Mouse (Mus musculus) kidney, embryonic 16.5 days (tissue): ENCODE results near the gene Aplp2. TPM values are rescaled to one million over a fixed set of nuclear protein-coding genes. Genes with fewer than 3 reads are reported as not detected.
A peak's percentile ranks its signal among the peaks of the same experiment; 100 is the strongest.
"Not testable (repeated sequence)": the region's sequence is repeated elsewhere in the genome, so short reads cannot be mapped to it uniquely, and the experiment has no call there.

Experiments used
- ATAC-seq: fragments of 200-750 bp; cut with Nextera tagmentation; 2 replicates; pipeline ENCODE4 v1.8.0; 2017; ENCODE audit warnings: moderate TSS enrichment; ENCODE audit not compliant: low FRiP score, low TSS enrichment
- H3K27ac ChIP-seq: fragments of 300-500 bp; sonication (generic); 2 replicates; pipeline ENCODE4 v1.5.1; 2014; ENCODE audit warnings: low read length
- H3K27me3 ChIP-seq: fragments of 300-500 bp; sonication (generic); 2 replicates; pipeline ENCODE4 v1.6.1; 2014; ENCODE audit warnings: low read length, control low read depth, mixed read lengths; ENCODE audit not compliant: insufficient read depth
- H3K36me3 ChIP-seq: fragments of 300-500 bp; sonication (generic); 2 replicates; pipeline ENCODE4 v1.6.1; 2014; ENCODE audit warnings: low read length, control low read depth, mixed read lengths; ENCODE audit not compliant: insufficient read depth
- H3K4me1 ChIP-seq: fragments of 300-500 bp; sonication (generic); 2 replicates; pipeline ENCODE4 v1.6.1; 2014; ENCODE audit warnings: low read length, control low read depth, mixed read lengths; ENCODE audit not compliant: insufficient read depth
- H3K4me2 ChIP-seq: fragments of 300-500 bp; sonication (generic); replicated peaks from 2 replicates; pipeline ENCODE4 v1.6.1; 2014; ENCODE audit warnings: low read depth, low read length
- H3K4me3 ChIP-seq: fragments of 300-500 bp; sonication (generic); 2 replicates; pipeline ENCODE4 v1.5.1; 2014; ENCODE audit warnings: mild to moderate bottlenecking, low read length
- H3K9ac ChIP-seq: fragments of 300-500 bp; sonication (generic); replicated peaks from 2 replicates; pipeline ENCODE4 v1.6.1; 2014; ENCODE audit warnings: low read length
- H3K9me3 ChIP-seq: fragments of 300-500 bp; sonication (generic); 2 replicates; pipeline ENCODE4 v1.6.1; 2016; ENCODE audit warnings: low read length, control low read depth
- WGBS: fragments of 180-500 bp; shearing (Covaris S2); extraction: QIAGEN DNeasy Blood & Tissue Kit; methylation state at CpG from one replicate; pipeline ENCODE4 v1.1.7; 2014; 5-methylcytosine and 5-hydroxymethylcytosine counted together
- polyA plus RNA-seq: library from polyadenylated mRNA; unstranded; fragments of >200 nt; fragmentation: Nextera tagmentation; extraction: Ambion mirVana; gene quantifications from 2 replicates; pipeline ENCODE4 v1.2.1, GENCODE M21; 2015

Gene Aplp2
- polyA plus RNA-seq, 1 experiment from 2014 or later = 416 TPM

- Histone ChIP-seq H3K4me1 (no peaks in the 10 kb centered on the region), H3K4me3 (no peak overlapping the region), H3K9ac (no peak overlapping the region), H3K27me3 (no peaks in the 10 kb centered on the region), H3K9me3 (no peaks in the 10 kb centered on the region), H3K4me2 (no peak overlapping the region), H3K27ac (no peak overlapping the region), H3K36me3 (peaks cover 29% of the 10 kb centered on the region)
- WGBS = 94% methylated on average over 22 of the region's 22 CpGs
- no peak for ATAC-seq
These were observed 43.1 kb downstream of the Aplp2 start for GRCm38 (mm10) chr9:31168356-31169093.

- 92% methylated on average over 13 of the region's 13 CpGs for WGBS
- no peak overlapping the region for H3K4me2 ChIP-seq
- ATAC-seq = no peak
- H3K4me1 ChIP-seq = no peaks in the 10 kb centered on the region
- H3K9ac ChIP-seq = no peak overlapping the region
- H3K27ac ChIP-seq = no peak overlapping the region
- no peaks in the 10 kb centered on the region for H3K9me3 ChIP-seq
- H3K27me3 ChIP-seq = no peaks in the 10 kb centered on the region
- no peak overlapping the region for H3K4me3 ChIP-seq
- H3K36me3 ChIP-seq = peaks cover 29% of the 10 kb centered on the region
These were observed 44.3 kb downstream of the Aplp2 start for GRCm38 (mm10) chr9:31167305-31167704.

GRCm38 (mm10) chr9:31165505-31165904 is 46.1 kb downstream of the Aplp2 start:
- not testable (repeated sequence) for H3K4me1 ChIP-seq, H3K27me3 ChIP-seq, H3K9ac ChIP-seq, ATAC-seq, H3K4me2 ChIP-seq, H3K9me3 ChIP-seq, H3K4me3 ChIP-seq, H3K27ac ChIP-seq
- peaks cover 47% of the 10 kb centered on the region for H3K36me3 ChIP-seq
- WGBS = 93% methylated on average over 3 of the region's 3 CpGs

- H3K4me2 ChIP-seq = no peak overlapping the region
These were observed 48.3 kb downstream of the Aplp2 start for GRCm38 (mm10) chr9:31163327-31163726.

GRCm38 (mm10) chr9:31162911-31163310 is 48.7 kb downstream of the Aplp2 start:
- Histone ChIP-seq H3K4me2 (no peak overlapping the region), H3K9me3 (no peaks in the 10 kb centered on the region), H3K4me3 (no peak overlapping the region), H3K27ac (no peak overlapping the region), H3K9ac (no peak overlapping the region), H3K36me3 (peaks cover 52% of the 10 kb centered on the region), H3K4me1 (no peaks in the 10 kb centered on the region), H3K27me3 (no peaks in the 10 kb centered on the region)
- WGBS = 76% methylated on average over 1 of the region's 1 CpGs
- ATAC-seq = no peak

More at GRCm38 (mm10) chr9:31163327-31163726, 48.3 kb downstream of the Aplp2 start:
- Histone ChIP-seq H3K27ac (no peak overlapping the region), H3K4me3 (no peak overlapping the region), H3K9me3 (no peaks in the 10 kb centered on the region), H3K9ac (no peak overlapping the region), H3K4me1 (no peaks in the 10 kb centered on the region), H3K27me3 (no peaks in the 10 kb centered on the region), H3K36me3 (peaks cover 53% of the 10 kb centered on the region)
- 87% methylated on average over 1 of the region's 1 CpGs for WGBS
- no peak for ATAC-seq

- no peak overlapping the region for H3K9ac ChIP-seq
- H3K27ac ChIP-seq = no peak overlapping the region
- no peaks in the 10 kb centered on the region for H3K4me1 ChIP-seq
- ATAC-seq = no peak
- H3K9me3 ChIP-seq = no peaks in the 10 kb centered on the region
- WGBS = 82% methylated on average over 4 of the region's 4 CpGs
- H3K4me2 ChIP-seq = no peak overlapping the region
- no peaks in the 10 kb centered on the region for H3K27me3 ChIP-seq
- H3K4me3 ChIP-seq = no peak overlapping the region
- peaks cover 63% of the 10 kb centered on the region for H3K36me3 ChIP-seq
These were observed 51.7 kb downstream of the Aplp2 start for GRCm38 (mm10) chr9:31159910-31160309.

GRCm38 (mm10) chr9:31156594-31156993 is 55.0 kb downstream of the Aplp2 start:
- Histone ChIP-seq H3K4me2 (no peak overlapping the region), H3K9me3 (no peaks in the 10 kb centered on the region), H3K4me3 (no peak overlapping the region), H3K9ac (no peak overlapping the region), H3K27ac (no peak overlapping the region), H3K4me1 (no peaks in the 10 kb centered on the region), H3K36me3 (peaks cover 63% of the 10 kb centered on the region), H3K27me3 (no peaks in the 10 kb centered on the region)
- WGBS = 91% methylated on average over 8 of the region's 8 CpGs
- no peak for ATAC-seq

GRCm38 (mm10) chr9:31151050-31151449 is 60.6 kb downstream of the Aplp2 start:
- H3K4me1 ChIP-seq = no peaks in the 10 kb centered on the region
- no peak overlapping the region for H3K4me3 ChIP-seq
- no peak for ATAC-seq
- 84% methylated on average over 2 of the region's 2 CpGs for WGBS
- H3K36me3 ChIP-seq = peaks cover 42% of the 10 kb centered on the region
- H3K4me2 ChIP-seq = no peak overlapping the region
- H3K9me3 ChIP-seq = no peaks in the 10 kb centered on the region
- H3K27me3 ChIP-seq = no peaks in the 10 kb centered on the region
- H3K9ac ChIP-seq = no peak overlapping the region
- no peak overlapping the region for H3K27ac ChIP-seq

- Histone ChIP-seq H3K36me3 (peaks cover 31% of the 10 kb centered on the region), H3K4me1 (no peaks in the 10 kb centered on the region), H3K4me2 (no peak overlapping the region), H3K27me3 (no peaks in the 10 kb centered on the region), H3K27ac (0 out of 2 replicates have a peak overlapping the region, but pooled peaks have one; percentile 16), H3K4me3 (no peak overlapping the region), H3K9me3 (no peaks in the 10 kb centered on the region), H3K9ac (no peak overlapping the region)
- 44% methylated on average over 7 of the region's 7 CpGs for WGBS
- ATAC-seq = no peak
These were observed 63.5 kb downstream of the Aplp2 start for GRCm38 (mm10) chr9:31148135-31148534.

- Histone ChIP-seq H3K36me3 (peaks cover 14% of the 10 kb centered on the region; the same call in 1 of the 2 replicates), H3K9me3 (no peaks in the 10 kb centered on the region), H3K4me2 (no peak overlapping the region), H3K27me3 (no peaks in the 10 kb centered on the region), H3K27ac (no peak overlapping the region), H3K4me1 (no peaks in the 10 kb centered on the region), H3K4me3 (no peak overlapping the region), H3K9ac (no peak overlapping the region)
- WGBS = 56% methylated on average over 7 of the region's 7 CpGs
- ATAC-seq = peak; percentile 44; the same call in 1 of the 2 replicates
These were observed 66.2 kb downstream of the Aplp2 start for GRCm38 (mm10) chr9:31145272-31145925.
